Mouse (Mus musculus) gonadal fat pad, adult 2 months (tissue): ENCODE measurements around the gene Olfr1110. TPM values are rescaled to one million over a fixed set of nuclear protein-coding genes. Genes with fewer than 3 reads are reported as not detected.
"Not testable (repeated sequence)": the region's sequence is repeated elsewhere in the genome, so short reads cannot be mapped to it uniquely, and the experiment has no call there.

Source experiments
- DNase-seq: peaks from one replicate; pipeline ENCODE4 v3.0.0-alpha.2; 2012; ENCODE audit warnings: low read depth
- polyA plus RNA-seq: library from polyadenylated mRNA; depleted of rRNA; stranded (reverse); fragments of >200 nt; gene quantifications from 2 replicates; pipeline ENCODE4 v1.2.3, GENCODE M21; 2012; rRNA removed

The Olfr1110 gene
- not detected in 2 replicates for polyA plus RNA-seq

GRCm38 (mm10) chr2:87140200-87140599 lies at the start of gene Olfr1110:
TSS of gene Olfr1110 (minus strand) at chr2:87140300.
- no peak for DNase-seq

GRCm38 (mm10) chr2:87187498-87187897 lies 47.4 kb upstream of the Olfr1110 start, which contains the start of gene Olfr1112:
TSS of gene Olfr1112 (plus strand) at chr2:87187798.
- no peak for DNase-seq

- DNase-seq: not testable (repeated sequence)
Measured at GRCm38 (mm10) chr2:87167731-87168130, 27.6 kb upstream of the Olfr1110 start.

GRCm38 (mm10) chr2:87152524-87152923 lies 12.4 kb upstream of the Olfr1110 start, which contains the start of gene Olfr1111:
TSS of gene Olfr1111 (minus strand) at chr2:87152624.
- no peak for DNase-seq

GRCm38 (mm10) chr2:87114467-87114866 lies 25.6 kb downstream of the Olfr1110 start, which contains the start of gene Olfr259:
TSS of gene Olfr259 (minus strand) at chr2:87114567.
- DNase-seq: no peak

- DNase-seq: no peak
Measured at GRCm38 (mm10) chr2:87095908-87096307, 44.2 kb downstream of the Olfr1110 start, which contains the start of gene Olfr1109. TSS of gene Olfr1109 (minus strand) at chr2:87096008.

Other genes with a start within 250 kb of the Olfr1110 start
- gene Olfr1097, start 248.1 kb downstream of the Olfr1110 start, polyA plus RNA-seq: not detected in 2 replicates
- gene Olfr1098, start 215.8 kb downstream of the Olfr1110 start, polyA plus RNA-seq: not detected in 2 replicates
- not detected in 2 replicates for gene Olfr1099, start 179.6 kb downstream of the Olfr1110 start, polyA plus RNA-seq
- not detected in 2 replicates for gene Olfr1100, start 160.3 kb downstream of the Olfr1110 start, polyA plus RNA-seq
- not detected in 2 replicates for gene Olfr1101, start 149.1 kb downstream of the Olfr1110 start, polyA plus RNA-seq
- not detected in 2 replicates for gene Olfr1102, start 141.9 kb downstream of the Olfr1110 start, polyA plus RNA-seq
- gene Olfr1104, start 113.2 kb downstream of the Olfr1110 start, polyA plus RNA-seq: not detected in 2 replicates
- gene Olfr1105, start 103.8 kb downstream of the Olfr1110 start, polyA plus RNA-seq: not detected in 2 replicates
- not detected in 2 replicates for gene Olfr1106, start 88.0 kb downstream of the Olfr1110 start, polyA plus RNA-seq
- not detected in 2 replicates for gene Olfr1107, start 64.5 kb downstream of the Olfr1110 start, polyA plus RNA-seq
- not detected in 2 replicates for gene Olfr1109, start 44.3 kb downstream of the Olfr1110 start, polyA plus RNA-seq
- gene Olfr259, start 25.7 kb downstream of the Olfr1110 start, polyA plus RNA-seq: not detected in 2 replicates
- gene Olfr1111, start 12.3 kb upstream of the Olfr1110 start, polyA plus RNA-seq: not detected in 2 replicates
- not detected in 2 replicates for gene Olfr1112, start 47.5 kb upstream of the Olfr1110 start, polyA plus RNA-seq
- not detected in 2 replicates for gene Olfr1113, start 68.7 kb upstream of the Olfr1110 start, polyA plus RNA-seq
- not detected in 2 replicates for gene Olfr1115, start 107.7 kb upstream of the Olfr1110 start, polyA plus RNA-seq
- not detected in 2 replicates for gene Olfr1116, start 127.2 kb upstream of the Olfr1110 start, polyA plus RNA-seq
- gene Olfr1118, start 167.3 kb upstream of the Olfr1110 start, polyA plus RNA-seq: not detected in 2 replicates
- gene Olfr1120, start 214.5 kb upstream of the Olfr1110 start, polyA plus RNA-seq: not detected in 2 replicates
- not detected in 2 replicates for gene Olfr1121, start 229.6 kb upstream of the Olfr1110 start, polyA plus RNA-seq
- gene Olfr1122, start 245.5 kb upstream of the Olfr1110 start, polyA plus RNA-seq: not detected in 2 replicates